11 mouse cellular contexts compared by ENCODE assay signal in genomic region chr1:74043584-74044105, GRCm38 (mm10).
DNase-seq lines count a peak whose midpoint lies in the region; ATAC-seq and TF ChIP-seq lines count a peak whose summit lies in the region.
"Had no signal": no experiment of that assay in that cellular context is flagged by ENCODE, and none has a peak within 500 bp of the region (broad histone marks: within the 10 kb centered on the region; RNA-seq: fewer than 3 reads in every experiment).

No protein-coding gene starts in this region.

- no peak for ATAC-seq in heart, postnatal 0 days (ENCODE audit: insufficient read depth, low read depth)
- ATAC-seq in embryonic facial prominence, embryonic 14.5 days (ENCODE audit: low read depth), result no peak
- peak; percentile 44; the same call in 1 of the 2 replicates for ATAC-seq in liver, embryonic 14.5 days (ENCODE audit: insufficient read depth)
- ATAC-seq: Patski had no signal

- peak overlapping the region; percentile 25; the same call in 1 of the 2 replicates for H3K9ac ChIP-seq in heart, postnatal 0 days (replicated peaks; ENCODE audit: low read depth, low read length)
- no peak overlapping the region for H3K9ac ChIP-seq in embryonic facial prominence, embryonic 14.5 days (ENCODE audit: low read depth, low read length)
- no peak overlapping the region for H3K9ac ChIP-seq in liver, embryonic 14.5 days (replicated peaks)
- H3K9ac ChIP-seq: limb, embryonic 15.5 days had no signal

- H3K9me3 ChIP-seq in heart, postnatal 0 days (replicated peaks; ENCODE audit: control insufficient read depth, low read length), result no peaks in the 10 kb centered on the region
- H3K9me3 ChIP-seq in embryonic facial prominence, embryonic 10.5 days, result no peaks in the 10 kb centered on the region
- no peaks in the 10 kb centered on the region for H3K9me3 ChIP-seq in embryonic facial prominence, embryonic 14.5 days (ENCODE audit: control insufficient read depth, low read length)
- H3K9me3 ChIP-seq in liver, embryonic 14.5 days (ENCODE audit: control insufficient read depth, low read length), result no peaks in the 10 kb centered on the region
- H3K9me3 ChIP-seq: limb, embryonic 15.5 days; midbrain, embryonic 10.5 days had no signal

- H3K27ac ChIP-seq in heart, postnatal 0 days (ENCODE audit: low read depth), result peak overlapping the region; percentile 73
- peak overlapping the region; percentile 87 for H3K27ac ChIP-seq in embryonic facial prominence, embryonic 10.5 days (replicated peaks)
- H3K27ac ChIP-seq in embryonic facial prominence, embryonic 14.5 days (replicated peaks; ENCODE audit: low read depth, low read length), result 0 out of 2 replicates have a peak overlapping the region, but pooled peaks have one; percentile 4
- H3K27ac ChIP-seq in liver, embryonic 14.5 days, result no peak overlapping the region
- H3K27ac ChIP-seq: limb, embryonic 15.5 days; midbrain, embryonic 10.5 days had no signal

- H3K4me2 ChIP-seq in heart, postnatal 0 days (ENCODE audit: low read depth, low read length), result no peak overlapping the region
- no peak overlapping the region for H3K4me2 ChIP-seq in embryonic facial prominence, embryonic 14.5 days (ENCODE audit: low read depth, low read length)
- H3K4me2 ChIP-seq in liver, embryonic 14.5 days (ENCODE audit: low read depth), result 0 out of 2 replicates have a peak overlapping the region, but pooled peaks have one; percentile 1
- H3K4me2 ChIP-seq: limb, embryonic 15.5 days had no signal

- H3K4me1 ChIP-seq in heart, postnatal 0 days (ENCODE audit: control insufficient read depth, insufficient read depth), result peaks cover 80% of the 10 kb centered on the region
- peaks cover 70% of the 10 kb centered on the region for H3K4me1 ChIP-seq in embryonic facial prominence, embryonic 10.5 days
- peaks cover 34% of the 10 kb centered on the region for H3K4me1 ChIP-seq in embryonic facial prominence, embryonic 14.5 days (ENCODE audit: control insufficient read depth, insufficient read depth, low read length)
- H3K4me1 ChIP-seq in liver, embryonic 14.5 days (replicated peaks; ENCODE audit: control insufficient read depth in 2 of 2, insufficient read depth in 2 of 2, low read length in 1 of 2), result peaks cover 26 to 43% of the 10 kb centered on the region in 2 experiments

- no peak for TF ChIP-seq EP300 in heart, postnatal 0 days (IDR thresholded peaks at IDR 0.05; ENCODE audit: low read depth)
- TF ChIP-seq EP300 in liver, embryonic 14.5 days (IDR thresholded peaks at IDR 0.05; ENCODE audit: low read depth), result no peak

- H3K4me3 ChIP-seq in heart, postnatal 0 days (ENCODE audit: low read depth, low read length), result no peak overlapping the region
- no peak overlapping the region for H3K4me3 ChIP-seq in embryonic facial prominence, embryonic 10.5 days
- no peak overlapping the region for H3K4me3 ChIP-seq in embryonic facial prominence, embryonic 14.5 days (ENCODE audit: low read depth, low read length)
- H3K4me3 ChIP-seq in liver, embryonic 14.5 days (ENCODE audit: insufficient read depth in 1 of 2, low read depth in 2 of 2, low read length in 2 of 2), result no peak overlapping the region
- H3K4me3 ChIP-seq: limb, embryonic 15.5 days; midbrain, embryonic 10.5 days had no signal

- no peaks in the 10 kb centered on the region for H3K36me3 ChIP-seq in heart, postnatal 0 days (replicated peaks; ENCODE audit: control insufficient read depth, insufficient read depth, low read length)
- H3K36me3 ChIP-seq in embryonic facial prominence, embryonic 10.5 days (replicated peaks), result peaks cover 25% of the 10 kb centered on the region
- no peaks in the 10 kb centered on the region for H3K36me3 ChIP-seq in embryonic facial prominence, embryonic 14.5 days (ENCODE audit: control insufficient read depth, insufficient read depth, low read length)
- H3K36me3 ChIP-seq in liver, embryonic 14.5 days (replicated peaks; ENCODE audit: control insufficient read depth, insufficient read depth, low read depth), result no peaks in the 10 kb centered on the region
- H3K36me3 ChIP-seq: limb, embryonic 15.5 days; midbrain, embryonic 10.5 days had no signal

- 38% methylated on average over 4 of the region's 4 CpGs for WGBS in heart, postnatal 0 days
- 66% methylated on average over 4 of the region's 4 CpGs for WGBS in embryonic facial prominence, embryonic 10.5 days
- 56% methylated on average over 4 of the region's 4 CpGs for WGBS in embryonic facial prominence, embryonic 14.5 days
- 25% methylated on average over 4 of the region's 4 CpGs for WGBS in liver, embryonic 14.5 days (ENCODE audit: insufficient replicate concordance)

- no peak for TF ChIP-seq CTCF in heart, postnatal 0 days (IDR thresholded peaks at IDR 0.05; ENCODE audit: low read depth)
- TF ChIP-seq CTCF in liver, embryonic 14.5 days (IDR thresholded peaks at IDR 0.05; ENCODE audit: low read depth), result no peak

- no peaks in the 10 kb centered on the region for H3K27me3 ChIP-seq in heart, postnatal 0 days (ENCODE audit: control insufficient read depth, insufficient read depth, low read length)
- H3K27me3 ChIP-seq in embryonic facial prominence, embryonic 10.5 days (replicated peaks; ENCODE audit: low read depth, poor library complexity, severe bottlenecking), result no peaks in the 10 kb centered on the region
- no peaks in the 10 kb centered on the region for H3K27me3 ChIP-seq in embryonic facial prominence, embryonic 14.5 days (replicated peaks; ENCODE audit: control insufficient read depth, insufficient read depth, low read length)
- no peaks in the 10 kb centered on the region for H3K27me3 ChIP-seq in liver, embryonic 14.5 days (ENCODE audit: control insufficient read depth, insufficient read depth, low read length)
- H3K27me3 ChIP-seq: limb, embryonic 15.5 days; Patski had no signal

- DNase-seq in heart, postnatal 0 days (ENCODE audit: low spot score), result no peak
- DNase-seq in heart, postnatal 4 days, result no peak
- DNase-seq in embryonic facial prominence, embryonic 10.5 days (ENCODE audit: low spot score), result no peak
- no peak for DNase-seq in embryonic facial prominence, embryonic 14.5 days (ENCODE audit: low spot score)
- peak in 1 of 3 experiments; percentile 14 for DNase-seq in liver, embryonic 14.5 days (ENCODE audit: low read depth in 3 of 3, low spot score in 3 of 3)
- DNase-seq in thymus, adult 18-20 months, result no peak
- DNase-seq in right cerebral cortex, postnatal 14 days, result no peak
- DNase-seq: cerebellum, postnatal 14 days had no signal
